12 mouse cellular contexts compared by ENCODE assay signal in the genomic region with DNA sequence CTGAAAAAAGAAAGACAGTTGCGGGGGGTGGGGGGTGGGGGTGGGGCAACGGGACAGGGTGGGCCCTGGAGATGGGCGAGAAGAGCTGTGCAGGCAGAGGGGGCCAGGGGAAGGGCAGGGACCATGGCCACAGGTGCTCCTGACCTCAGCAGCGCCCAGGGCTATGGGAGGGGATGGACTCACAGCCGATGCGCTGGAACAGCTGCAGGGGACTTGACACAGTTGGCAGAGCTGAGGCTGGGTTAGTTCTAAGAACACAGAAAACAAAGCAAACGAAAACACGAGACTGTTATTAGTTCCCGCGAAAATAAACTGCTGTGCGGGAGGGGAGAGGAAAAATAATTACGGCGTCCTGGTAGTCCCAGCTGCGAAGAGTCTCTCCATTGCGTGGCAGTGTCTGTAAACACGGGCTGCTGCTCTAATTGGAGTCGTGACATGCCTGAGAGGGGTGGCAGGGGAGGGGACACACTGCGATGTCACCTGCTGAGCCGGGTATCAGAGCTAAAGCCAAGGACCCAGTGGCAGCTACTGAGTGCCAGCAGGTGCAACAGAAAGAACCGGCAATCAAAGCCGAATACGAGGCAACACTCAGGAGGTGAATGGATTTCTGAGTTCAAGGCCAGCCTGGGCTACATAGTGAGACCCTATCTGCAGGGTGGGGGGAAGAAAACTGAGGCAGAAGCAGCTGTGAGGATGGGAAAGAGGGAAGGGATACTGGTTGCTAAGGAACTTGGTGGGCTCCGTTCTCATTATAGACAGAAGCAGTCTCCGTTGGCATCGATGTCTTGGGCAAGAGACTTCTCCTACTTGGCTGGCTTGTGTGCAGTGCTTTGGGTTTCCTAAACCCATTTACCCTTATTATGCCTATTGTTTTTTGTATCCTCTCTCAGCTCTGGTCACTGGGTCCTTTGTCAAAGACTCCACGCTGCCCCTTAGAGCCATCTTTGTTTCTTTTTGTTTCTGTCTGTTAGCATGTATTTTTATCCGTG. TPM values are rescaled to one million over a fixed set of nuclear protein-coding genes. Genes with fewer than 3 reads are reported as not detected.
DNase-seq lines count a peak whose midpoint lies in the region; ATAC-seq and TF ChIP-seq lines count a peak whose summit lies in the region.
"Had no signal": no experiment of that assay in that cellular context is flagged by ENCODE, and none has a peak within 500 bp of the region (broad histone marks: within the 10 kb centered on the region; RNA-seq: fewer than 3 reads in every experiment).

No protein-coding gene starts in this region.

- no peaks in the 10 kb centered on the region for H3K27me3 ChIP-seq in heart, embryonic 10.5 days (ENCODE audit: insufficient read depth, poor library complexity, severe bottlenecking)
- no peaks in the 10 kb centered on the region for H3K27me3 ChIP-seq in heart, adult 2 months (ENCODE audit: control insufficient read depth, insufficient read depth, low read length)
- no peaks in the 10 kb centered on the region for H3K27me3 ChIP-seq in thymus, adult 2 months (ENCODE audit: control insufficient read depth, insufficient read depth, low read length)
- H3K27me3 ChIP-seq in hindbrain, postnatal 0 days (ENCODE audit: insufficient read depth, low read length), result no peaks in the 10 kb centered on the region
- H3K27me3 ChIP-seq: CH12.LX had no signal

- intact Hi-C loops in heart, adult 2 months (cut with DNase I), result no loop called here

- TF ChIP-seq CTCF in heart, adult 2 months (IDR thresholded peaks at IDR 0.05), result no peak
- no peak for TF ChIP-seq CTCF in thymus, adult 2 months (IDR thresholded peaks at IDR 0.05; ENCODE audit: borderline replicate concordance, control insufficient read depth, extremely low read depth, insufficient read depth, low read length, poor library complexity)
- no peak for TF ChIP-seq CTCF in hindbrain, postnatal 0 days (IDR thresholded peaks at IDR 0.05; ENCODE audit: low read depth)

- no peak for TF ChIP-seq EP300 in heart, adult 2 months (IDR thresholded peaks at IDR 0.05; ENCODE audit: insufficient read depth, low read depth, low read length)

- H3K27ac ChIP-seq in heart, embryonic 10.5 days, result peak overlapping the region; percentile 24; the same call in 1 of the 2 replicates
- H3K27ac ChIP-seq in heart, adult 2 months, result no peak overlapping the region
- H3K27ac ChIP-seq in thymus, adult 2 months (ENCODE audit: control insufficient read depth, insufficient read depth, low read length), result peak overlapping the region; percentile 7; the same call in 1 of the 2 replicates
- peak overlapping the region; percentile 32 for H3K27ac ChIP-seq in hindbrain, postnatal 0 days

- no peak for TF ChIP-seq POLR2A in heart, adult 2 months (IDR thresholded peaks at IDR 0.05; ENCODE audit: insufficient read depth, low read depth, low read length)
- no peak for TF ChIP-seq POLR2A in thymus, adult 2 months (IDR thresholded peaks at IDR 0.05; ENCODE audit: control insufficient read depth, extremely low read depth, insufficient read depth, low read length, poor library complexity)

- DNase-seq in heart, embryonic 10.5 days (ENCODE audit: low spot score), result no peak
- no peak for DNase-seq in heart, adult 2 months
- no peak for DNase-seq in thymus, adult 2 months
- no peak for DNase-seq in thymus, postnatal 36 days
- peak; percentile 28 for DNase-seq in hindbrain, postnatal 0 days (ENCODE audit: low spot score)
- DNase-seq in thymus, postnatal 4 days, result peak; percentile 42
- no peak for DNase-seq in adrenal gland, postnatal 14 days
- no peak for DNase-seq in spleen, postnatal 4 days (ENCODE audit: low spot score in 2 of 2)

- no peaks in the 10 kb centered on the region for H3K79me2 ChIP-seq in heart, adult 2 months (replicated peaks; ENCODE audit: control insufficient read depth, insufficient read depth, low read length)

- 66% methylated on average over 27 of the region's 27 CpGs for WGBS in heart, embryonic 10.5 days
- WGBS in heart, adult 2 months, result 66% methylated on average over 27 of the region's 27 CpGs
- WGBS in thymus, adult 2 months, result 34% methylated on average over 27 of the region's 27 CpGs
- WGBS in hindbrain, postnatal 0 days, result 28% methylated on average over 27 of the region's 27 CpGs

- no peaks in the 10 kb centered on the region for H3K9me3 ChIP-seq in heart, embryonic 10.5 days
- no peaks in the 10 kb centered on the region for H3K9me3 ChIP-seq in hindbrain, postnatal 0 days (ENCODE audit: low read length)

- peaks cover 5% of the 10 kb centered on the region; the same call in 1 of the 2 replicates for H3K36me3 ChIP-seq in heart, embryonic 10.5 days
- H3K36me3 ChIP-seq in heart, adult 2 months (ENCODE audit: control insufficient read depth, insufficient read depth, low read length), result no peaks in the 10 kb centered on the region
- no peaks in the 10 kb centered on the region for H3K36me3 ChIP-seq in thymus, adult 2 months (ENCODE audit: control insufficient read depth, insufficient read depth, low read length)
- no peaks in the 10 kb centered on the region for H3K36me3 ChIP-seq in hindbrain, postnatal 0 days (ENCODE audit: insufficient read depth, low read length)

- no peak for ATAC-seq in hindbrain, postnatal 0 days

- no peak overlapping the region for H3K4me3 ChIP-seq in heart, embryonic 10.5 days
- H3K4me3 ChIP-seq in heart, adult 2 months, result no peak overlapping the region
- H3K4me3 ChIP-seq in thymus, adult 2 months (ENCODE audit: control insufficient read depth, insufficient read depth, low read length), result no peak overlapping the region
- H3K4me3 ChIP-seq in hindbrain, postnatal 0 days (ENCODE audit: low read length), result no peak overlapping the region

- H3K9ac ChIP-seq in heart, adult 2 months (ENCODE audit: low read depth, low read length), result no peak overlapping the region
- H3K9ac ChIP-seq in hindbrain, postnatal 0 days (replicated peaks; ENCODE audit: low read length), result peak overlapping the region; percentile 24; the same call in 1 of the 2 replicates

- peak overlapping the region; percentile 40 for H3K4me2 ChIP-seq in hindbrain, postnatal 0 days (ENCODE audit: low read depth, low read length)

- peaks cover 72% of the 10 kb centered on the region for H3K4me1 ChIP-seq in heart, embryonic 10.5 days
- peaks cover 8% of the 10 kb centered on the region for H3K4me1 ChIP-seq in heart, adult 2 months (ENCODE audit: control insufficient read depth, insufficient read depth, low read length)
- peaks cover 68% of the 10 kb centered on the region for H3K4me1 ChIP-seq in thymus, adult 2 months (replicated peaks; ENCODE audit: control insufficient read depth, insufficient read depth, low read length)
- H3K4me1 ChIP-seq in hindbrain, postnatal 0 days (ENCODE audit: insufficient read depth, low read length), result peaks cover 19% of the 10 kb centered on the region

RNA-seq across cellular contexts. Expression of a gene that starts 5.0 kb away (rescaled TPM):
- 26.7 and 26.9 TPM in 2 replicates for polyA plus RNA-seq in heart, embryonic 10.5 days (2016; fragmentation: Nextera tagmentation; extraction: Ambion mirVana)
- total RNA-seq in heart, adult 2 months (2021), result 1 to 10 TPM; 4.5 to 4.8 TPM
- polyA plus RNA-seq in heart, adult 2 months (2012; rRNA removed), result 8.3 and 11.2 TPM in 2 replicates
- 24.0 and 28.7 TPM in 2 replicates for polyA plus RNA-seq in thymus, adult 2 months (2012; rRNA removed)
- 9.8 and 22.7 TPM in 2 replicates for total RNA-seq in hindbrain, postnatal 0 days (2014; rRNA removed)
- 19.1 and 22.0 TPM in 2 replicates for polyA plus RNA-seq in hindbrain, postnatal 0 days (2015; fragmentation: Nextera tagmentation; extraction: Ambion mirVana)
- 8.3 and 12.9 TPM in 2 replicates for total RNA-seq in adrenal gland, postnatal 14 days (2021)

RNA-seq across cellular contexts. Expression of a gene that starts 54.6 kb away (rescaled TPM):
- not detected in 2 replicates for polyA plus RNA-seq in heart, embryonic 10.5 days (2016; fragmentation: Nextera tagmentation; extraction: Ambion mirVana)
- not detected for total RNA-seq in heart, adult 2 months (2021)
- polyA plus RNA-seq in heart, adult 2 months (2012; rRNA removed), result not detected in 2 replicates
- 2.7 TPM in 2 replicates for polyA plus RNA-seq in thymus, adult 2 months (2012; rRNA removed)
- total RNA-seq in hindbrain, postnatal 0 days (2014; rRNA removed), result not detected in 2 replicates
- polyA plus RNA-seq in hindbrain, postnatal 0 days (2015; fragmentation: Nextera tagmentation; extraction: Ambion mirVana), result 0.25 and 0.32 TPM in 2 replicates
- not detected in 2 replicates for total RNA-seq in adrenal gland, postnatal 14 days (2021)
- total RNA-seq: CH12.LX had no signal
- polyA plus RNA-seq: large intestine, adult 2 months; macrophage; small intestine, adult 2 months had no signal

Comparison
In these comparisons a context has a peak if more than half of its experiments do, and no peak if none do; other contexts are left out.
1. DNase-seq: peak in hindbrain, postnatal 0 days (single experiment) and thymus, postnatal 4 days (single experiment); none in heart, embryonic 10.5 days (single experiment), heart, adult 2 months (0 of 2), thymus, adult 2 months (single experiment), thymus, postnatal 36 days (0 of 2), adrenal gland, postnatal 14 days (single experiment) and spleen, postnatal 4 days (0 of 2).